Mouse (Mus musculus) intestine, postnatal 0 days (tissue): ENCODE results near the gene Adipor2. TPM values are rescaled to one million over a fixed set of nuclear protein-coding genes. Genes with fewer than 3 reads are reported as not detected.

Source experiments
- ATAC-seq: fragments of 200-750 bp; cut with Nextera tagmentation; 2 replicates; pipeline ENCODE4 v1.8.0; 2017; ENCODE audit warnings: mild to moderate bottlenecking, moderate TSS enrichment, moderate library complexity
- H3K27ac ChIP-seq: fragments of 300-500 bp; sonication (generic); 2 replicates; pipeline ENCODE4 v1.5.1; 2014; ENCODE audit warnings: mild to moderate bottlenecking, low read depth, low read length, moderate library complexity
- H3K27me3 ChIP-seq: fragments of 300-500 bp; sonication (generic); replicated peaks from 2 replicates; pipeline ENCODE4 v1.6.1; 2014; ENCODE audit warnings: low read length, mixed read lengths; ENCODE audit not compliant: control insufficient read depth, insufficient read depth
- H3K36me3 ChIP-seq: fragments of 300-500 bp; sonication (generic); 2 replicates; pipeline ENCODE4 v1.6.1; 2014; ENCODE audit warnings: mild to moderate bottlenecking, moderate library complexity; ENCODE audit not compliant: control insufficient read depth, insufficient read depth
- H3K4me1 ChIP-seq: fragments of 300-500 bp; sonication (generic); replicated peaks from 2 replicates; pipeline ENCODE4 v1.6.1; 2014; ENCODE audit warnings: antibody characterized with exemption, low read length, mixed read lengths; ENCODE audit not compliant: control insufficient read depth, insufficient read depth
- H3K4me2 ChIP-seq: fragments of 300-500 bp; sonication (generic); replicated peaks from 2 replicates; pipeline ENCODE4 v1.6.1; 2014; ENCODE audit warnings: low read depth, mild to moderate bottlenecking, moderate library complexity
- H3K4me3 ChIP-seq: fragments of 300-500 bp; sonication (generic); 2 replicates; pipeline ENCODE4 v1.5.1; 2014; ENCODE audit warnings: low read depth, low read length
- H3K9ac ChIP-seq: fragments of 300-500 bp; sonication (generic); 2 replicates; pipeline ENCODE4 v1.6.1; 2014; ENCODE audit warnings: mild to moderate bottlenecking, low read depth, low read length
- H3K9me3 ChIP-seq: fragments of 300-500 bp; sonication (generic); 2 replicates; pipeline ENCODE4 v1.6.1; 2016; ENCODE audit warnings: mixed run types; ENCODE audit not compliant: control insufficient read depth
- CTCF ChIP-seq: sonication (generic); IDR thresholded peaks from 2 replicates; pipeline ENCODE4 v1.5.1; 2016; ENCODE audit warnings: low read depth, mild to moderate bottlenecking, control low read depth, antibody characterized with exemption, moderate library complexity
- WGBS: fragments of 180-500 bp; shearing (Covaris S2); extraction: QIAGEN DNeasy Blood & Tissue Kit; methylation state at CpG from one replicate; pipeline ENCODE4 v1.1.7; 2014; 5-methylcytosine and 5-hydroxymethylcytosine counted together
- polyA plus RNA-seq: library from polyadenylated mRNA; unstranded; fragments of >200 nt; fragmentation: Nextera tagmentation; extraction: Ambion mirVana; gene quantifications from 2 replicates; pipeline ENCODE4 v1.2.1, GENCODE M21; 2015

The Adipor2 gene
- polyA plus RNA-seq, 1 experiment from 2014 or later = 106 TPM

GRCm38 (mm10) chr6:119330506-119330905, 87.0 kb downstream of the Adipor2 start, which contains the start of gene Lrtm2:
Lrtm2 (minus strand) TSS chr6:119330766.
- Histone ChIP-seq H3K36me3 (no peaks in the 10 kb centered on the region), H3K9ac (no peak within 1 kb of the TSS), H3K9me3 (no peaks in the 10 kb centered on the region), H3K4me2 (peak within 1 kb of the TSS; percentile 48), H3K4me3 (peak within 1 kb of the TSS; percentile 9; the same call in 1 of the 2 replicates), H3K27ac (no peak within 1 kb of the TSS), H3K4me1 (no peaks in the 10 kb centered on the region), H3K27me3 (peaks cover 41% of the 10 kb centered on the region)
- under 1% methylated on average over 26 of the region's 31 CpGs for WGBS
- ATAC-seq = no peak
- TF ChIP-seq CTCF = no peak

- Histone ChIP-seq H3K4me1 (no peaks in the 10 kb centered on the region), H3K9ac (no peak overlapping the region), H3K4me3 (no peak overlapping the region), H3K9me3 (no peaks in the 10 kb centered on the region), H3K27me3 (peaks cover 41% of the 10 kb centered on the region), H3K4me2 (no peak overlapping the region), H3K27ac (no peak overlapping the region), H3K36me3 (no peaks in the 10 kb centered on the region)
- TF ChIP-seq CTCF = no peak
- no peak for ATAC-seq
- 14% methylated on average over 6 of the region's 6 CpGs for WGBS
These were observed 87.6 kb downstream of the Adipor2 start for GRCm38 (mm10) chr6:119329936-119330335.

GRCm38 (mm10) chr6:119329215-119329714, 88.2 kb downstream of the Adipor2 start:
- peaks cover 41% of the 10 kb centered on the region for H3K27me3 ChIP-seq
- TF ChIP-seq CTCF = no peak
- H3K27ac ChIP-seq = no peak overlapping the region
- no peak for ATAC-seq
- H3K9me3 ChIP-seq = no peaks in the 10 kb centered on the region
- no peak overlapping the region for H3K4me3 ChIP-seq
- H3K9ac ChIP-seq = no peak overlapping the region
- no peaks in the 10 kb centered on the region for H3K4me1 ChIP-seq
- H3K4me2 ChIP-seq = no peak overlapping the region
- no peaks in the 10 kb centered on the region for H3K36me3 ChIP-seq
- 3% methylated on average over 8 of the region's 8 CpGs for WGBS

GRCm38 (mm10) chr6:119328521-119329115, 88.9 kb downstream of the Adipor2 start:
- no peak for TF ChIP-seq CTCF
- H3K4me2 ChIP-seq = no peak overlapping the region

GRCm38 (mm10) chr6:119326541-119326940, 91.0 kb downstream of the Adipor2 start:
- Histone ChIP-seq H3K27ac (no peak overlapping the region), H3K36me3 (no peaks in the 10 kb centered on the region), H3K9me3 (no peaks in the 10 kb centered on the region), H3K27me3 (peaks cover 34% of the 10 kb centered on the region), H3K9ac (no peak overlapping the region), H3K4me1 (no peaks in the 10 kb centered on the region), H3K4me3 (no peak overlapping the region), H3K4me2 (no peak overlapping the region)
- WGBS = 14% methylated on average over 7 of the region's 7 CpGs
- no peak for TF ChIP-seq CTCF
- no peak for ATAC-seq

More at GRCm38 (mm10) chr6:119328521-119329115, 88.9 kb downstream of the Adipor2 start:
- H3K4me1 ChIP-seq = no peaks in the 10 kb centered on the region
- no peaks in the 10 kb centered on the region for H3K9me3 ChIP-seq
- peaks cover 41% of the 10 kb centered on the region for H3K27me3 ChIP-seq
- no peak for ATAC-seq
- no peak overlapping the region for H3K4me3 ChIP-seq
- WGBS = 12% methylated on average over 11 of the region's 11 CpGs
- no peaks in the 10 kb centered on the region for H3K36me3 ChIP-seq
- no peak overlapping the region for H3K9ac ChIP-seq
- no peak overlapping the region for H3K27ac ChIP-seq

GRCm38 (mm10) chr6:119325978-119326377, 91.5 kb downstream of the Adipor2 start:
- Histone ChIP-seq H3K4me3 (no peak overlapping the region), H3K4me1 (no peaks in the 10 kb centered on the region), H3K4me2 (no peak overlapping the region), H3K9me3 (no peaks in the 10 kb centered on the region), H3K9ac (no peak overlapping the region), H3K27ac (no peak overlapping the region), H3K36me3 (no peaks in the 10 kb centered on the region), H3K27me3 (peaks cover 28% of the 10 kb centered on the region)
- ATAC-seq = no peak
- 81% methylated on average over 6 of the region's 6 CpGs for WGBS
- no peak for TF ChIP-seq CTCF
